Mouse (Mus musculus) Patski (cell line): ENCODE measurements around the gene Gas2. TPM values are rescaled to one million over a fixed set of nuclear protein-coding genes. Genes with fewer than 3 reads are reported as not detected.

Source experiments
- ATAC-seq: fragments of 100-300 bp; one replicate; pipeline ENCODE4 v1.8.0; 2021
- CTCF ChIA-PET: fragments of 350-600 bp; sonication (Branson Sonifier 250); formaldehyde crosslinking; loops from one replicate; lab custom pipeline; 2022; ENCODE audit warnings: inconsistent platforms; lab: Charles Lee
- POLR2A ChIA-PET: fragments of 350-600 bp; sonication (Branson Sonifier 250); formaldehyde crosslinking; loops from one replicate; lab custom pipeline; 2022; ENCODE audit warnings: antibody characterized with exemption, inconsistent platforms; lab: Charles Lee
- DNase-seq: peaks from one replicate; pipeline ENCODE4 v3.0.0-alpha.2; 2011; ENCODE audit warnings: low read depth, low spot score
- H3K27me3 ChIP-seq: fragments of 371-371 bp; one replicate; pipeline ENCODE4 v1.5.1; 2021
- CTCF ChIP-seq: fragments of 100-300 bp; IDR thresholded peaks from one replicate; pipeline ENCODE4 v1.5.1; 2021
- in situ Hi-C: fragments of 300-500 bp; cut with MboI; formaldehyde crosslinking; loops from 3 replicates; pipeline ENCODE4 v1.11.1; 2018; ENCODE audit warnings: low pct_unique_long_range_greater_than_20kb, mixed read lengths
- polyA plus RNA-seq: library from polyadenylated mRNA; unstranded; gene quantifications from one replicate; pipeline ENCODE4 v1.2.3, GENCODE M21; 2021

Gene Gas2
- polyA plus RNA-seq, 1 experiment from 2014 or later = 2.8 TPM

DNA sequence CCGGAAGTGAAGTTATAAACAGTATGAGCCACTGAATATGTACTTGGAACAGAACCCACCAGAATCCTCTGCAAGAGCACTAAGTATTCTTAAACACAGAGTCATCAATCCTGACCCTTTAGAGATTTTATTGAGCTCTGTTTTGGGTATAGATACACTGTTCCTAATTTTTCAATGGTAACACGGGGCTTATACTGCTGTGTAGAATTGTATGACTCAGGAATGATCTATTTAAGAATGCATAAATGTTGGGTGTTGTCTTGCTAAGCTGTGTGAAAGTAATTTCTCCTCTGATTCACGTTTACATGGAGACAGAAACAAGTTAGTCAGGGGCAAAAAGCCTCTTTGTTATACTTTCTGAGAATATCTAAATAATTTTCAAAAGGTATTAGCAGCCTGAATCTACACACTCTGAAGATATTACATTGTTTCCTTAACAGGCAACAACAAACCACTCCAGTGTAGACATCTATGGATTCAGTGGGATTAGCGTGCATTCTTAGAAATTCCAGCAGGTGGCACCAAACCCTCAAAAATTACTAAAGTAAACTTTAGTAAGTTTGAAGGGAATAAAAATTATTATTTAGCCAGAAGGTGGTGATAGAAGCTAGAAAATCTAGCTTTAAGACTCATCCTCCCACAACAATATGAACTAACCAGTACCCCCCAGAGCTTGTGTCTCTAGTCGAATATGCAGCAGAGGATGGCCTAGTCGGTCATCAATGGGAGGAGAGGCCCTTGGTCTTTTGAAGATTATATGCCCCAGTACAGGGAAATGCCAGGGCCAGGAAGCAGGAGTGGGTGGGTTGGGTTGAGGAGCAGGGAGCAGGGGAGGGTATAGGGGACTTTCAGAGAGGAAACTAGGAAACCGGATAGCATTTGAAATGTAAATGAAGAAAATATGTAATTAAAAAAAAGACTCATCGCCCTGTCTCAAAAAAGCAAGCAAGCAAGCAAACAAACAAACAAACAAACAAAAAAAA is 176.1 kb downstream of the Gas2 start:
- no peak for TF ChIP-seq CTCF
- CTCF ChIA-PET = interaction anchor here (1.0 to 2.0 kb wide), 4 partner anchors 9 to 23 kb away, joined by 3 to 11 read pairs (median 4); partner anchors contain the start of gene 1700015G11Rik
- H3K27me3 ChIP-seq = peaks cover 4% of the 10 kb centered on the region
- DNase-seq (peak; percentile 25), ATAC-seq (peak; percentile 74)
- POLR2A ChIA-PET = no interaction called here
- in situ Hi-C loops = loop anchor here (25.0 kb wide), 2 partner anchors 349 to 1974 kb away; no protein-coding TSS in a partner anchor

Other genes with a start within 250 kb of the Gas2 start
- not detected for gene Slc17a6, start 240.0 kb upstream of the Gas2 start, polyA plus RNA-seq
- gene Fancf, start 252 bp downstream of the Gas2 start, polyA plus RNA-seq = 2.7 TPM
- 9.5 TPM for gene Svip, start 144.0 kb downstream of the Gas2 start, polyA plus RNA-seq
- gene 1700015G11Rik, start 153.7 kb downstream of the Gas2 start, polyA plus RNA-seq = not detected